Mouse (Mus musculus): ENCODE results near the gene BC024063. TPM values are rescaled to one million over a fixed set of nuclear protein-coding genes. Genes with fewer than 3 reads are reported as not detected.

BC024063 gene
- polyA plus RNA-seq (2012; ENCODE audit: low replicate concordance) = not detected in 2 replicates

DNA sequence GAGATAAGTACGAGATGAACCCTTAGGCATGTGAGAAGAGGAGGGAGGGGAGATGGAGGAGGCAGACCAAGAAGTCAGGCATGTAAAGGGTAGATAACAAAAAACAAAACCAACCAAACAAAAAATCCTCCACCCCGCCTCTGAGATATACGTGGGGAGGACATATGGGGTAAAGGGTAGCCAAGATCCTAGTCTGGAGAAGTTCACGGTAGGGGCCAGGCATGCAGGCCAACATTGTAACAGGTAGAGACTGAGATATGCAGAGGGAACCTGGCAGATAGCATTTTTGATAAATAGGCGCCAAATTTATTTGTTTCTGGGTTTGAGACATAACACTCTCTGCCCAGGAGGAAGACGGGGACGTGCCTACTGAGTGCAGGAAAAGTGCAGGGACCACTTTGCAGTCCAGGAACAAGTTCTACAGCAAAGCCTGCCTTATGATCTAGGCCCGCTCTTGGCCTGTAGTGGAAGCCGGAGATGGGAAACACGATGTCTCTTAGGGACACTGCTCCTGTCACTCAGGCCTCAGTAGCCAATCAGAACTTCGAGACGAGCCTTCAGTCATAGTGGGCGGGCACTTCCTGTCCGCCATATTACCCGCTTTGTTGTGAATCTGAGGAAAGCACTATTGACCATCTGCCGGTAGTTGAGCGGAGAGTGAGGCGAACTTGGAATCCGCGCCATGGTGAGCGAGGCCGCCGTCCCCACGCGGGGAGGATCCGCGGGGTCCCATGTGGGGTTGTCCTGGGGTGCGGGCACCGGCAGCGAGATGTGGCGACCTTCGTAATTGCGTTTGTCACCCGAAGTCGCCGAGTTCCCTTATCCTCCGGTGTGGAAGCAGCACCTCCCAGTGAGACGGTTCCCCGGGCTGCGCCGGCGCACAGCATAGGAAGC is at the start of gene BC024063:
Gene BC024063 (plus strand): TSS at position 626 of the 894 bp plus-strand sequence.

DNA sequence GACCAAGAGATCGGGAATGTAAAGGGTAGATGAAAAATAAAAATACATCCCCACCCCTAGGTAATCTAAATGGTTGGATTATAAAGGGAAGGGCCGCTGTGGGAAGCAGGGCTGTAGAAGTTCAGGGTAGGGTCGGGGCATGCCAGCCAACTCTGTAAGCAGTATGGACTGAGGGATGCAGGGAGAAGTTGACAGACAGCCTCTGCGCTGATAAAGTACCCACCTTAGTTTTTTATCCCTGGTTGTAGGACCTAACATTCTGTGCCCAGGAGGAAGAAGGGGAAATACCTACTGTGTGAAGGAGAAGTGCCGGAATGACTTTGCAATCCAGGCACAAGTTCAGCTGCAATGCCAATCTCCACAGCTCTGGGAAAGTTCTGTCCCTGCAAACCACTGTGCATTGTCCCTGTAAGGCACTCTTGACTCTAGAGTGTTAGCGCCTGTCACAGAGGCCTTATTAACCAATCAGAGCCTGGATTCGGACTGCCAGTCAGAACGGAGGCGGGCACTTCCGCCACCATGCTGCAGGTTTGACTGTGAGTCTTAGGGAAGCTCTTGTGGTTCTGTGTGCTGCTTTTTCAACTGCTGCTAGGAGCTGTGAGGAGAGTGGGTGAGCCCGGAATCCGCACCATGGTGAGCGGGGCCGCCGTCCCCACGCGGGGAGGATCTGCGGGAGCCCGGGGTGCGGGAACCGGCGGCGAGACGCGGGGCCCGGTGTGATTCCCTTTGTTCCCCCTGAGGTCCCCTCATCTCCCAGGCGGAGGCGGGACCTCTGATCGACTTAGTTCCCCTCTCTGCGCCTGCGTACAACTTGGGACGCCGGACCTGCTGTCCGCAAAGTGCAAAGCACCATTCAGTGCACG is 35.3 kb upstream of the BC024063 start, which contains the start of gene Zfp873:
Gene Zfp873 (plus strand): TSS at position 527 of the 863 bp plus-strand sequence.

DNA sequence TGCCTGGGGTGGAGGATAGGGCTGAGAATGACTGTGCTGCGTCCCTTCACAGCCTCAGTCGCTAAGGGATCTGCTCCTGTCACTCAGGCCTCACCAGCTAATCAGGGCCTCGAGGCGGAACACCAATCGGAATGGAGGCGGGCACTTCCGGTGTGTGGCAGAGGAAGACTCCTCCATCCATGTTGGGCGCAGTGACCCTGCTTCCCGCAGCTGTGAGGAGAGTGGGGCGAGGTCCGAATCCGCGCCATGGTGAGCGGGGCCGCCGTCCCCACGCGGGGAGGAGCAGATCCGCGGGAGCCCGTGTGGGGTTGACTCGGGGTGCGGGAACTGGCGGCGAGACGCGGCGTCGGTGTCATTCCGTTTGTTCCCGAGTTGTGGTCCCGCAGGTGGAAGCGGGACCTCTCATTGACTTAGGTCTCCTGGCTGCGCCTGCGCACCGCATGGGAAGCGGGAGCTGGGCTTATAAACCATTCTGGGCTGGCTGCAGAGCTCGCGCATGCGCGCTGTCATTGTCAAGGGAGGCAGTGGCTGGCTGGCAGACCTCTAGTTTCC is 44.8 kb downstream of the BC024063 start, which contains the start of gene AU041133:
Gene AU041133 (plus strand): TSS at position 164 of the 552 bp plus-strand sequence.

Other genes with a start within 250 kb of the BC024063 start
- not detected in 2 replicates for gene Gm32687, start 219.4 kb upstream of the BC024063 start, polyA plus RNA-seq (2012; ENCODE audit: low replicate concordance)
- gene Zfp781, start 152.9 kb upstream of the BC024063 start, polyA plus RNA-seq (2012; ENCODE audit: low replicate concordance) = 0.15 TPM in 1 of 2 replicates, not detected in the other
- 0.24 and 0.38 TPM in 2 replicates for gene Zfp873, start 35.2 kb upstream of the BC024063 start, polyA plus RNA-seq (2012; ENCODE audit: low replicate concordance)
- 0.13 TPM in 1 of 2 replicates, not detected in the other for gene AU041133, start 44.7 kb downstream of the BC024063 start, polyA plus RNA-seq (2012; ENCODE audit: low replicate concordance)
- not detected in 2 replicates for gene Zfp938, start 157.9 kb downstream of the BC024063 start, polyA plus RNA-seq (2012; ENCODE audit: low replicate concordance)
- gene 4932415D10Rik, start 233.2 kb downstream of the BC024063 start, polyA plus RNA-seq (2012; ENCODE audit: low replicate concordance) = not detected in 2 replicates